ENCODE assay signal across 16 mouse cellular contexts in genomic region chr5:114552507-114553208, GRCm38 (mm10). TPM values are rescaled to one million over a fixed set of nuclear protein-coding genes. Genes with fewer than 3 reads are reported as not detected.
DNase-seq lines count a peak whose midpoint lies in the region; ATAC-seq and TF ChIP-seq lines count a peak whose summit lies in the region.
"Had no signal": no experiment of that assay in that cellular context is flagged by ENCODE, and none has a peak within 500 bp of the region (broad histone marks: within the 10 kb centered on the region; RNA-seq: fewer than 3 reads in every experiment).

No protein-coding gene starts in this region.

- no peak overlapping the region for H3K27ac ChIP-seq in heart, embryonic 12.5 days (ENCODE audit: poor library complexity, severe bottlenecking)
- H3K27ac ChIP-seq in heart, embryonic 10.5 days: no peak overlapping the region
- no peak overlapping the region for H3K27ac ChIP-seq in left cerebral cortex, adult 2 months
- no peak overlapping the region for H3K27ac ChIP-seq in neural tube, embryonic 12.5 days
- no peak overlapping the region for H3K27ac ChIP-seq in neural tube, embryonic 15.5 days (replicated peaks)
- H3K27ac ChIP-seq in neural tube, embryonic 14.5 days (ENCODE audit: low read depth, low read length): peak overlapping the region; percentile 3

- peak; percentile 20; the same call in 1 of the 2 replicates for ATAC-seq in heart, embryonic 12.5 days (ENCODE audit: insufficient number of reproducible peaks, low FRiP score)
- peak; percentile 53; the same call in 1 of the 2 replicates for ATAC-seq in neural tube, embryonic 12.5 days (ENCODE audit: low FRiP score, low read depth)
- ATAC-seq in neural tube, embryonic 15.5 days (ENCODE audit: low FRiP score): no peak; the same call in 1 of the 2 replicates
- peak; percentile 35; the same call in 1 of the 2 replicates for ATAC-seq in neural tube, embryonic 14.5 days (ENCODE audit: low read depth)
- no peak for ATAC-seq in granulocyte monocyte progenitor cell, adult 5-6 weeks (replicated peaks; ENCODE audit: poor library complexity, severe bottlenecking)
- ATAC-seq: forebrain, postnatal 0 days had no signal

- no peak overlapping the region for H3K4me3 ChIP-seq in heart, embryonic 12.5 days
- no peak overlapping the region for H3K4me3 ChIP-seq in heart, embryonic 10.5 days
- no peak overlapping the region for H3K4me3 ChIP-seq in left cerebral cortex, adult 2 months
- H3K4me3 ChIP-seq in neural tube, embryonic 12.5 days: no peak overlapping the region
- no peak overlapping the region for H3K4me3 ChIP-seq in neural tube, embryonic 15.5 days (replicated peaks)
- no peak overlapping the region for H3K4me3 ChIP-seq in neural tube, embryonic 14.5 days (ENCODE audit: low read depth, low read length)
- H3K4me3 ChIP-seq: erythroblast, embryonic 14.5 days had no signal

- H3K9me3 ChIP-seq in heart, embryonic 12.5 days (replicated peaks): peaks cover 9% of the 10 kb centered on the region
- peaks cover 3% of the 10 kb centered on the region for H3K9me3 ChIP-seq in heart, embryonic 10.5 days
- H3K9me3 ChIP-seq in neural tube, embryonic 12.5 days: 0 out of 2 replicates have a peak, but pooled peaks cover 3% of the 10 kb centered on the region
- H3K9me3 ChIP-seq in neural tube, embryonic 15.5 days (replicated peaks): no peaks in the 10 kb centered on the region; the same call in 1 of the 2 replicates
- no peaks in the 10 kb centered on the region for H3K9me3 ChIP-seq in neural tube, embryonic 14.5 days (ENCODE audit: control insufficient read depth, low read length)

- no peak overlapping the region for H3K4me2 ChIP-seq in heart, embryonic 12.5 days
- H3K4me2 ChIP-seq in neural tube, embryonic 12.5 days (replicated peaks): no peak overlapping the region
- no peak overlapping the region for H3K4me2 ChIP-seq in neural tube, embryonic 15.5 days
- no peak overlapping the region for H3K4me2 ChIP-seq in neural tube, embryonic 14.5 days (ENCODE audit: low read depth, low read length)

- no peak for DNase-seq in heart, embryonic 10.5 days (ENCODE audit: low spot score)
- peak; percentile 55 for DNase-seq in left cerebral cortex, adult 11 months (ENCODE audit: low spot score)
- DNase-seq in left cerebral cortex, adult 2 months (ENCODE audit: extremely low spot score in 1 of 2, low spot score in 2 of 2): no peak
- DNase-seq: cerebellum, postnatal 14 days; forebrain, postnatal 0 days; heart, postnatal 4 days; kidney, adult 18-20 months; kidney, postnatal 36 days; thymus, postnatal 4 days had no signal

- intact Hi-C loops in left cerebral cortex, adult 2 months (cut with DNase I): no loop called here

- H3K4me1 ChIP-seq in heart, embryonic 12.5 days (replicated peaks): peaks cover 4% of the 10 kb centered on the region
- H3K4me1 ChIP-seq in heart, embryonic 10.5 days: peaks cover 23% of the 10 kb centered on the region
- H3K4me1 ChIP-seq in neural tube, embryonic 12.5 days: peaks cover 27% of the 10 kb centered on the region
- H3K4me1 ChIP-seq in neural tube, embryonic 15.5 days: peaks cover 24% of the 10 kb centered on the region
- peaks cover 6% of the 10 kb centered on the region for H3K4me1 ChIP-seq in neural tube, embryonic 14.5 days (ENCODE audit: control insufficient read depth, insufficient read depth, low read length)

- no peaks in the 10 kb centered on the region for H3K27me3 ChIP-seq in heart, embryonic 12.5 days (replicated peaks)
- H3K27me3 ChIP-seq in heart, embryonic 10.5 days (ENCODE audit: insufficient read depth, poor library complexity, severe bottlenecking): peaks cover 5% of the 10 kb centered on the region
- no peaks in the 10 kb centered on the region for H3K27me3 ChIP-seq in neural tube, embryonic 12.5 days (replicated peaks)
- H3K27me3 ChIP-seq in neural tube, embryonic 15.5 days (replicated peaks): no peaks in the 10 kb centered on the region
- H3K27me3 ChIP-seq in neural tube, embryonic 14.5 days (ENCODE audit: control insufficient read depth, insufficient read depth, low read length): no peaks in the 10 kb centered on the region

- WGBS in heart, embryonic 12.5 days: 63% methylated on average over 13 of the region's 13 CpGs
- WGBS in heart, embryonic 10.5 days: 58% methylated on average over 13 of the region's 13 CpGs
- 62% methylated on average over 13 of the region's 13 CpGs for WGBS in neural tube, embryonic 12.5 days
- 60% methylated on average over 13 of the region's 13 CpGs for WGBS in neural tube, embryonic 15.5 days
- WGBS in neural tube, embryonic 14.5 days: 54% methylated on average over 13 of the region's 13 CpGs

- no peak for TF ChIP-seq CTCF in left cerebral cortex, adult 2 months (IDR thresholded peaks at IDR 0.05)

- H3K9ac ChIP-seq in heart, embryonic 12.5 days: no peak overlapping the region
- no peak overlapping the region for H3K9ac ChIP-seq in neural tube, embryonic 12.5 days
- no peak overlapping the region for H3K9ac ChIP-seq in neural tube, embryonic 15.5 days (replicated peaks)
- no peak overlapping the region for H3K9ac ChIP-seq in neural tube, embryonic 14.5 days (replicated peaks; ENCODE audit: low read depth, low read length)
- H3K9ac ChIP-seq: forebrain, postnatal 0 days had no signal

- H3K36me3 ChIP-seq in heart, embryonic 12.5 days: no peaks in the 10 kb centered on the region
- no peaks in the 10 kb centered on the region for H3K36me3 ChIP-seq in heart, embryonic 10.5 days
- no peaks in the 10 kb centered on the region for H3K36me3 ChIP-seq in neural tube, embryonic 12.5 days
- H3K36me3 ChIP-seq in neural tube, embryonic 15.5 days: no peaks in the 10 kb centered on the region
- H3K36me3 ChIP-seq in neural tube, embryonic 14.5 days (ENCODE audit: control insufficient read depth, insufficient read depth, low read length): no peaks in the 10 kb centered on the region

RNA-seq across cellular contexts. Expression of gene Fam222a, which starts 15.2 kb away (rescaled TPM):
- polyA plus RNA-seq in heart, embryonic 12.5 days (2016; fragmentation: Nextera tagmentation; extraction: Ambion mirVana): 0.63 and 1.1 TPM in 2 replicates
- polyA plus RNA-seq in heart, embryonic 10.5 days (2016; fragmentation: Nextera tagmentation; extraction: Ambion mirVana): 0.60 and 1.5 TPM in 2 replicates
- 1 to 10 TPM; 7.9 to 9.0 TPM for total RNA-seq in left cerebral cortex, adult 2 months (2021)
- polyA plus RNA-seq in neural tube, embryonic 12.5 days (2016; fragmentation: Nextera tagmentation; extraction: Ambion mirVana): 7.2 and 8.0 TPM in 2 replicates
- polyA plus RNA-seq in neural tube, embryonic 15.5 days (2015; fragmentation: Nextera tagmentation; extraction: Ambion mirVana): 4.7 and 5.3 TPM in 2 replicates
- polyA plus RNA-seq in neural tube, embryonic 14.5 days (2014; fragmentation: Nextera tagmentation; extraction: Ambion mirVana): 5.3 and 7.0 TPM in 2 replicates
- total RNA-seq in granulocyte monocyte progenitor cell, adult 5-6 weeks (2014; fragmentation: Nextera tagmentation): 0.34 and 2.0 TPM in 2 replicates
- total RNA-seq in granulocyte monocyte progenitor cell, adult 5-6 weeks (2017): not detected in 2 replicates
- total RNA-seq: CH12.LX had no signal

Comparison
In these comparisons a context has a peak if more than half of its experiments do, and no peak if none do; other contexts are left out.
1. ATAC-seq: peak in heart, embryonic 12.5 days (single experiment), neural tube, embryonic 12.5 days (single experiment) and neural tube, embryonic 14.5 days (single experiment); none in neural tube, embryonic 15.5 days (single experiment) and granulocyte monocyte progenitor cell, adult 5-6 weeks (single experiment).